Mouse (Mus musculus) cerebellum, postnatal 4 days (tissue): ENCODE results near the gene Gfra1.

Experiments used
- DNase-seq, 2 experiments: peaks; one replicate each; pipeline ENCODE4 v3.0.0; 2022; ENCODE audit warnings: low spot score in 2 of 2, mixed read lengths in 1 of 2

Gfra1 gene

DNA sequence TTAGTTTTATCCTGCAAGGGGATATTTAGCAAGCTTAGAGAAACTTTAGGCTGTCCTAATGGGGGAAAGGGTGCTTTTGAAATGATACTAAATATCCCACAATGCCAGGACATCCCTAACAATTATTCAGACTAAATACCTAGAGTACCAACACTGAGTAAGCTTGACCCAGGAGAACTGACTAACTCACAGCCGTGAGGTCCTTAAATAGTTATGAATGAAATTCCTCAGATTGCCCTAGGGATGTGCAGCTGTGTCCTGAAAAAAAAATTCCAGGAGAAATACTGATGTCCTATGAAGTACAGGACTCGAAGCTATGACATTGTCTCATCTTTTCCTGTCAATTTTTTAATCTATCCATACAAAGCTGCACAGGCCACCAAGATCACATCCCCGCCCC is 201.5 kb downstream of the Gfra1 start:
- DNase-seq = no peak

DNA sequence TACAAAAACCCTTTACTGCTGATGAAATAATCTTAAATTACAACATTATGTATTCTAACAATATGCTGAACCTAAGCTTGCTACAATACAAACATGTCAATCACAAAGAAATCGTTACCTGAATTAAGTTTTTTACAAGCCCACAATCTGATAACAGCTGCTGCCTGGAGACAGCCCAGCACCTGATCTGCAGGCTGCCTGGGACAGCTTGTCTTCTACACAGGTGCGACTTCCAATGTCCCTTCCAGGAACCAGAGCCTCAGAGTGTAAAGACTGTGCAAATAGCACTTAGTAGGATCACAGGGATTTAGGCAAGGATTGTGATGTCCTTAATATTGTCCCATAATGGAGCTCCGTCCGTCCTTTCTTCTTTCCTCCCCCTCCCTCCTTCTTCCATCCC is 204.0 kb downstream of the Gfra1 start:
- DNase-seq = no peak

DNA sequence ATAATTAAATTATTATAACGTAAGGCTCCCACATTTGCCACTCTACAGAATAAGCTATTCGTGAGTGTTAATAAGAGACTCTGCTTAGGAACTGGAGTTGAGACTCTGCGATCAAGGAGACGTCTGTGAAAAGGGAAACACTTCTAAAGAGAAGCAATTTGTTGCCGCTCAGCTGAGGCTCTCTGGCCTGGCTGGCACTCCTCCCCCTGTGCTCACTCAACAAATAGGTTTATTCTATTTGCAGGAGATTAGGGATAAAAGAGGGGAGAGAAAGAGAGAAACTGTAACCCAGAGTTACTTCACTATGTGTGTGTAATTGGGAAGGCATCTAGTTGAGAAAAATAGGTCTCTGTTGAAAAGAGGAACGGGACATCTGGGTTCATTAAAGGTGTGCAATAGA is 204.6 kb downstream of the Gfra1 start:
- DNase-seq = no peak

DNA sequence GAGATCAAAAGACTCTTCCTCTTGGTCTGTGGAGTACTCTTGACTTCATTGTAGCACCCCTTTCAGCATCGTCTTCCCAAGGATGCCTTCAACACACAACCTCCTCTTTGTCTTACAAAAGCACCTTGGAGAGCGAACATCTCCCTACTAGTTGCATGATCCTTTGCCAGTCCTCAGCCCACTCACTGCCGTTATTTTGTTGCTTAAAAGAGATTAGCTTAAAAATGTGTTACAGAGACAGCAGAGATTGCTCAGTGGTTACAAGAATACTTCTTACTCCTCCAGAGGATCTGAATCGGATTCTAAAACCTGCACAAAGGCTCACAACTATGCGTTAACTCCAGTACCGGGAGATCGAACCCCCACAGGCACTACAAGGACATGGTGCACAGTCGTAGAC is 205.5 kb downstream of the Gfra1 start:
- DNase-seq = no peak

DNA sequence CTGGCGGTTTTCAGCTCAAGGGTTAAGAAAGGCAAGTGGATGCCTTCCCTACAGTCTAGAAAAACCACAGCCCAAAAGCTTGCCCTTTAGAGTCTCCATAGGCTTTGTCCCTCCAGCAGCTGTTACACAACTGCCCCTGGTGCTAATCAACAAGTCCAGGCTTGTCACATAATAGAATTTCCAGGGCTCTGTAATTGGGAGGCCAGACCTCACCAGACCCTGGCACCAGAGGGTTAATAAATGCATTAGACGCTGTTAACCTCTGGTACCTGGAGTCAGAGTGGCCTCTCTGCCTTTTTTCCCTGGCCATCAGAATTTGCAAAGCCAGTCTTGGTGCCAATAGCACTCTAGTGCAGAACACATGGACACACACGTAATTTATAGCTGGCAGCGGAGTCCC is 211.6 kb downstream of the Gfra1 start:
- no peak for DNase-seq

DNA sequence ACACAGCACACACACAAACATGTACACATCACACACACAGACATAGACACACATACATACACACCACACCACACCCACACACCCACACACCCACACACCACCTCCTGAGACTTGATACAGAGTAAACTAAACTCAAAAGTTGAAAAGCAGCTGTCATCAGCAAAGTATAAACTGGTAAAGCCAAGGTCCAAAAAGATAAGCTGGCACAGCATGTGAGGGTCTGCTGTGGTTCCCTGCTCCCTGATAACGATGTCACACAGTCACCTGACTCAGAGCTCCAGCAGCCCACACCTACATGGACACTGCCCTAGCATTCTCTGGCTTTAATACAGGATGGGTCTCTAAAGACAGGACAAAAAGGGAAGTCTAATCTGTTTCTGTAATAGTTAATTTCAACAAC is 212.1 kb downstream of the Gfra1 start:
- no peak for DNase-seq

DNA sequence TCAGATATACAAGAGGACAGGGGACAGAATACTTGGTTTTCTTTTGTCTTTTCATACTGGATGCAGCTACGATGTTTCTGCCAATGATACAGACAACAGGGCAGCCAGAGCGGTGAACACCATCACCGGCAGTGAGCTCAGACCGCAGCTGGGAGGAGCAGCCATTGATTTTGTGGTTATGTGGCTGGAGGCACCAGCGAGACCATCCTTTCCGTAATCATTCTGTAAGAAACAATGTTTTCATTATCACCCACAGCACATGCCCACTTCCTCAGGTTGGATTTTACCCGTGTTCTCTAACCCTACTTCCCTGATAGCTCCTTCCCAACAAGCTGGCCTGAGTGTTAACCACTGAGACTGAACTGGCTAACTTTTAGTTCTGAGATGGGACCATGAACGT is 217.4 kb downstream of the Gfra1 start:
- DNase-seq = no peak

DNA sequence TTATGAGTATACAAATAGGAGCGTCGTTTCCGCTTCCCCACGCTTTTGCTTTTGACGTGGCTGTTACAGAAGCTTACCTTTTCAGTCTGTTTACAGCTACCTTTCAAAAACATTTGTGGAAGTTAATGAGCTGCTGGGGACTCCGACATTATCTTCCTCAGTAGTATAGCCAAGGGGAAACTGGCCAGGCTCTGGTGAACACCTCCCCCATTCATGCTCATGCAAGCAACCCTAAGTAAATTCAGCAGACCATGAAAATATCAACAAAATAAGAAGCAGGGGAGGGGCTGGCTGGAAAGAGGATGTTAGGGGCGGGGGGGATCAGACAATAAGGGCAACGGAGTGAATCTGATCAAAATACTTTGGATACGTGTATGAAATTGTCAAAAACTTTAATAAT is 228.0 kb downstream of the Gfra1 start:
- DNase-seq = no peak

DNA sequence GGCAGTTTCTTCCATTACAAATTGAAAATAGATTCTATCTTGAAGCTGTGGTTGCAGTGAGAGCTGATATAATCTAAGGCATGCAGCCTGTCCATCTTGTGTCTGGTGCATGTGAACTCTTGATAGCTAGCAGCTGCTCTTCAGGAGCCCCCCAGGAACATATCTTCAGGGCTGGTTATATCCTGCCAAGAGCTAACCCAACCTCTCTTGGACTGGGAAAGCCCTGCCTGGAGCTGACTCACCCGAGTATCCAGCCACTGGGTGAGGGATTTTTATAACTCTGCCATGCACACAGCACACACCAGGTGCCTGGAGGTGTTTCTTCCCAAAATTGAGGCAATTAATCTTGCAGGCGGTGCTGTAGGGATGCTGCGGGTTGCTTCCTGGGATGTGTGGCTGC is 228.8 kb downstream of the Gfra1 start:
- no peak for DNase-seq

DNA sequence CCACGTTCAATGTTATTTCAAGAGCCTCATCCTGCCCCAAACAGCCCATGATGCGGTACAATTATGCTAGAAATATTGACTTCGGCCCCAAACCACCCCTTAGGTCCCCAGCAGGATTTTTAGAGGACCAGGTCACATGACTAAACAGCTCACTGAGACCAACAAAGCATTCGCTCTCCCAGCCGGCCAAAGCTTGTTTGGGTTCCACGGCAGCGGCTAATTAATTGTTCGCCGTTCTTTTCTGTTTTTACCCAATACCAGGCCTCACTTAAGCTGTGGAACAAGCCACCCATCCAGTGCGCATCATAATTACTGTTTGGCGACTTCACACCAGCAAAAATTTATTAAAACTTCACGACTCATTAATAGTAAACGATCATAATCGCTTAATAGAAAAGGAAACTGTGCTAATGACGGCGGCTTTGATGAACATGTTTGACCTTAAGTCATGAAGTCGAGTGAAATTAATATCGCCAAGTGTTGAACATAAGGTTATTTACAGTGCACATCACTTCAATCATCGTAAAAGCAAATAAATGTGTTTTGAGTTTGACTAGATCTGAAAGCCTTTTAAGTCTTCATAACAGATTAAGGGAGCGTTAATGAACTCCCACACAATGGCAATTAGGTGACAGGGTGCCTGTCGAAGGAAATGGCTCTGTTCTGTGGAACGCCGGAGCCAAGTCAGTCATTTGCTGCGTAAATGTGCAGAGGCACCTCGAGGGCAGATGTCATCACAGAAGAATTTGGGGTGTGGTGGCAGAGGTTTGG is 235.5 kb downstream of the Gfra1 start:
- no peak for DNase-seq

DNA sequence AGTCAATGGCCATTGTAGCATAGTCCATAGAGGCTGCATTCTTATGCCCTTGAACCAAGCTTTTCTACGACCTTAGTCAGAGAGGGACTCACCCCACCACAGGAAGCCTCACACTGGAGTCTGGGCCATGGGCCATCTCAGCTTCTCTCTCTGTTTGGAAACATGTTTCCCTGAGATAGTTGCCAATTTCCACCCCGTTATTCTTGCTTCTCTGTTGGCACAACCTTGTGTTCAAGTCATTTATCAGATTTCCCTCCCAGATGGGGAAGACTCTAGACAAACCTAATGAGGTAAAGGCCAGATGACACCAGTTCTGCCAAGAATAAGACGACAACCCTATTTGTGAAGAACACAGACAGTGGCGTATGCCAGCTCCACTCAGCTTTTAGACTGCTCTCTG is 238.1 kb downstream of the Gfra1 start:
- DNase-seq = peak in 1 of 2 experiments; percentile 28

DNA sequence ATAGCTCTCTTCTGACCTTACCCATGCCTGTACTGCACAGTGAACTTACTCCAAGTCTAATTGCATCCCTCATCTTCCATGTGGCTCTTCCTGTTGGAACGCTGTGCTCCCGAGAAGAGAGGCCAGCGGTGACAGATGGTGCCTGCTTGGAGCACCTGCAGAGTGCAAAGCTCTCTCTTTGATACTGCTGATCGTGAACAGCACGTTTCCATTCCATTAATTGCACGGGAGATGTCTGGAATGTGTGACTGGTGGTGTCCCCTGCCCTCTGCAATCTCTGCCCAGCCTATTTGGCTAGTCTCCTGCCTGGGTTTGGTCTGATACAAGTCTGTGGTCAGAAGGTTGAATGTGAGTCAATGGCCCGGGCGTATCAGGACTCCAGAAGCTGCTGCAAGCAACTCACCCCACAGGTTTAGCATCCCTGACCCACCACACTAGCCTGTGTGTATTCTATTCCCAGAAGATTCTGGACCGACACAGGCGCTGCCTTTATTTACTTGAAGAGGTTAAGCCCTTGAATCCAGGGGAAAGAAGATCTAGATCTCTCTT is 249.1 kb downstream of the Gfra1 start:
- peak in 1 of 2 experiments; percentile 20 for DNase-seq

DNA sequence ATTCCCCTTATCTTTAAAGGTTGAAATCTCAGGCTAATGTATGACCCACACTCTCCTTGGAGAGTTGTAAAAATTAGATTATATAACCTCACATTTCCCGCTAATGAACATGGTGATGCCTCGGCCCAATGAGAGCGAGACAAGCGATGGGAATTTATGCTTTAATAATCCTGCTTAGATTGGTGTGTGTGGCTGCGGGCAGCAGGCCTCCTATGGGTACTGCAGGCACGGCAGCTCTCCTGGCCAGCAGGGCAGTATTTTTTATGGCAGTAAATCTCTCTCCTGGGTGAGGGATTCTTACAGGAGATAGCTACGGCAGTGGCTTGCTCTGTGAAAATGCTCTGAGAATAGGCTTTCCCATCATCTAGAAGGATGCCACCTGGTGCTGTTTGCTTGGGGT is 250.2 kb downstream of the Gfra1 start:
- no peak for DNase-seq

DNA sequence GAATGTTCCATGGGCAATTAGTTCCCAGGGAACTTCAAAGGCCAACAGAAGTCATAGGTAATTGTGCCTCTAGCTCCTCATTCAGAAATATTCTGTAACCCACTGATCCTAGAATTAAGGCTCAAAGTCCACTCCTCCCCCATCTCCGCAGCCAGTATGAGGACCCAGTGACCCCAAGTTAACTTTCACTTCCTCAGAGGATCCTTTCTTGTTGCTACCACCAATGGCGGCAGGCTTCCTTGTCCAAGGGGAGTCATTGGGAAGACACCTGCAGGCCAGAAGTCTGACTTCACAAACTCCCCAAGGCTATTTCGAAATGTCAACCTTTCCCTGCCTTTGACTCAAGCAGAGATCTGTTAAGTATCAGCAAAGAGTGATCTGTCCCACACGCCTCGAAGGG is 253.1 kb downstream of the Gfra1 start:
- DNase-seq = no peak

DNA sequence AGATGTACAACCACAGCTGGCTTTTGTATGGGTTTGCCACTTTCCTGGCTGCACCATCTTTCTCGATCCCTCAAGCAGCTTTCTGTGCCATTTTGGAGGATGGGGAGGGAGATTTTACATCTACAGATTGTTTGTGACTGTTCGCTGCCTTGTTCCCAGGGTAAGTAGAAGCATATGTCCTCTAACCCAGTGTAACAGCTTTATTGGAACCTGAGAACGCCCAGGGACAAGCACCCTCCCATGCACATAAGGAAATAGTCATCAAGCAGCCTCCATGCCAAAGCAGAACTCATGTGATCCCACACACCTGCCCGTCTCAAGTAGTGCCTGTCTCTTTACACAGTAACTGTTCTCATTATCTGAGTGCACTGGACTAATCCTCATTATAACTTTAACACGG is 256.0 kb downstream of the Gfra1 start:
- no peak for DNase-seq

DNA sequence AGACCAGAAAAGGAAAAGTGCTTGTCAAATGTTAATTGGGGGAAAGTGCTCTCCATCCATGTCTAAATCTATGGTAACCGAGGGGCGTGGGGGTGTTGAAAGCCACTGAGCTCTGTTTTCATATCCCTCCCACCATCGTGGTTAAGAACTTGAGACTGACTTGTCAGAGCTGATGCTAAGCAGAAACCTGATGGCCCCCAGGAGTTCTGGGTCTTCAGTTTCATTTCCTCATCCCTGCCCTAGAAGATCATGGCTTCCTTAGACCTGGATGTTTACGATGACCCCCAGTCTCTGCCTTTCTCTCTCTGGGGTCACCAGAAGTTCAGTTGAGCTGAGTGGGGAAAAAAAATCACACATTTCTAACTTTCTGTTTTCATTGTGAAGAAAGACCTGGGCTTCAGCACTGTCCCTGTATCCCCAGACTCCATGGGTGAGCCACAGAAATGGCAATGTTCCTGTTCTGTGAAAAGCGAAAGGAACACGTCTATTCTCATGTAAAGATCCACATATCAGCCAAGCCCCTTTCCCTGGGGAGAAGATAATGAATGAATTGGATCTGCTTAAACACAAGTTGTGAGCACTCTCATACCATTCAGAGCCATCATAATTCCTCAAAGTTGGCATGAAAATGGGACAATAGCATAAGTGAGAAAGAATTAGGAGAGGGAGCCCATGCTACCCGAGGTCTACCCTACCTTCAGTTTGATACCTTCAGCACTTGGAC is 261.8 kb downstream of the Gfra1 start:
- DNase-seq = no peak

DNA sequence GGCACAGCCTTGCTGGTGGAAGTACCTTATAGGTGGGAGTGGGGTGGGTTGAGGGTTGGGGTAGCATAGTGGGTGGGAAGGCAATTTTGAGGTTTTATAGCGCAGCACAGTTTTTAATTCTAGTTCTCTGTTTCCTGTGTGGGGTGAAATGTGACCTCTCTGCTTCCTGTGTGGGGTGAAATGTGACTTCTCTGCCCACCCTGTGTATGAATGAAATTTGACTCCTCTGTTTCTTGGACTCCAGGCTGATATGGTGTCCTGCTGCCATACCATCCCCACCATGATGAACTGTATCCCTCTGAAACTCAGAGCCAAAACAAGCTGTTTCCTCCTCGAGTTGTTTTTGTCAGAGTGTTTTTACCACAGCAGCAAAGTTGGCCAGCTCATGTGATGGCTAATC is 264.8 kb downstream of the Gfra1 start:
- no peak for DNase-seq

DNA sequence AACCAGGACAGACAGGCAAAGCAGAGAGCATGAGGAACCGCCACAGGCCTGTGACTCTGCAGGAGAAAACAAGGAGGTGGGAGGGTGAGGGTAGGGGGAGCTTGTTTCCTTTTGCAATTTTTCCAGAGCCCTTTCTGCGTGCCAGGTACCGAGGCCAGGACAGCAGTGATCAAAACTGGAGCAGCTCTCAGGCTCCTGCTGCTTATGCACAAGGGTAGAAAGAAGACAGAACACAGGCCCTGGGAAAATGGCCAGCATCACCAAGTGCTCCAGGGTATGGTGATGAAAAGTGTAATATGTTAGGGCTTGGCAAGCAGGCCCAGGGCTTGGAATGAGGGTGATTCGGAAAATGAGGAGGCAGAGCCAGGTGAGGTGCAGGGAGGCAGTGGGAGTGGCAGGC is 269.2 kb downstream of the Gfra1 start:
- DNase-seq = peak in 1 of 2 experiments; percentile 26
